Mouse (Mus musculus): ENCODE results near the gene Cpeb4. TPM values are rescaled to one million over a fixed set of nuclear protein-coding genes. Genes with fewer than 3 reads are reported as not detected.

The Cpeb4 gene
- polyA plus RNA-seq, 1 experiment from 2014 or later, result 4.2 TPM

DNA sequence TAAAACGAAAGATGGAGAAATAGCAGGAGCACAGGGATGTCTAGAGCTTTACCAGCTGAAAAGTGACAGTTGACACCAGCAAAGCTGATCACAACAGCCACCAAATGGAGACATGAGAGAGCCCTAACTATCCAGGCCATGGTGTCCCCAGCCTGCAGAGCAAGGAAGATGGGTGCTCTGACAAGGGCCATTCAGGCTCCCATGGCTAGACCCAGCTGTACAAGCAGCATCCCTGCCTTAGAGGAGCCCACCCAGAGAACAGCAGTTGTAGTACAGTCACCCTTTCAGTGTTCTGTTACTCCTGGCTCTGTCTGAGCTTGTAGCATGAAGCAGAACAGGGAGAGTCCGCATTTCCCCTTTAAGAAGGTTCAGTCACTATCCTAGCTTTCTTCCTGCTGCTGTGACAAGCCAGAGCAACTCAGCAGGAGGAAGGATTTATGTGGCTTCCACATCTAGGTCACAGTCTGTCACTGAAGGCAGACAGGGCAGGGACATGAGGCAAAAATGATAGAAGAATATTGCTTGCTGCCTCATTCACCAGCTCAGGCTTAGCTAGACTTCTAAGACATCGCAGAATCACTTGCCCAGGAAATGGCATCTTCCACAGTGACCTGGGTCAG, 21.7 kb upstream of the Cpeb4 start:
- H3K27ac ChIP-seq, result no peak overlapping the region
- no peaks in the 10 kb centered on the region for H3K36me3 ChIP-seq
- ATAC-seq, result no peak
- H3K9ac ChIP-seq, result no peak overlapping the region
- no peaks in the 10 kb centered on the region for H3K27me3 ChIP-seq (replicated peaks)
- H3K9me3 ChIP-seq, result no peaks in the 10 kb centered on the region
- H3K4me3 ChIP-seq (replicated peaks), result no peak overlapping the region
- H3K4me1 ChIP-seq (replicated peaks), result no peaks in the 10 kb centered on the region
- no peak overlapping the region for H3K4me2 ChIP-seq (replicated peaks)
- WGBS, result 72% methylated on average over 3 of the region's 3 CpGs

GRCm38 (mm10) chr11:31850995-31851394, 21.0 kb upstream of the Cpeb4 start:
- Histone ChIP-seq H3K9me3 (no peaks in the 10 kb centered on the region), H3K4me1 (replicated peaks) (no peaks in the 10 kb centered on the region), H3K4me2 (replicated peaks) (no peak overlapping the region), H3K36me3 (no peaks in the 10 kb centered on the region), H3K27ac (no peak overlapping the region), H3K9ac (no peak overlapping the region), H3K4me3 (replicated peaks) (no peak overlapping the region), H3K27me3 (replicated peaks) (no peaks in the 10 kb centered on the region)
- WGBS, result 83% methylated on average over 5 of the region's 5 CpGs
- no peak for ATAC-seq

GRCm38 (mm10) chr11:31851702-31852560, 20.1 kb upstream of the Cpeb4 start:
- H3K4me2 ChIP-seq (replicated peaks), result no peak overlapping the region
- ATAC-seq, result no peak
- no peak overlapping the region for H3K4me3 ChIP-seq (replicated peaks)
- 80% methylated on average over 4 of the region's 4 CpGs for WGBS
- no peaks in the 10 kb centered on the region for H3K27me3 ChIP-seq (replicated peaks)
- no peaks in the 10 kb centered on the region for H3K36me3 ChIP-seq
- H3K9me3 ChIP-seq, result no peaks in the 10 kb centered on the region
- no peak overlapping the region for H3K27ac ChIP-seq
- no peak overlapping the region for H3K9ac ChIP-seq
- no peaks in the 10 kb centered on the region for H3K4me1 ChIP-seq (replicated peaks)

GRCm38 (mm10) chr11:31854955-31855354, 17.1 kb upstream of the Cpeb4 start:
- Histone ChIP-seq H3K4me3 (replicated peaks) (no peak overlapping the region), H3K9me3 (no peaks in the 10 kb centered on the region), H3K27ac (no peak overlapping the region), H3K4me1 (replicated peaks) (no peaks in the 10 kb centered on the region), H3K9ac (no peak overlapping the region), H3K27me3 (replicated peaks) (no peaks in the 10 kb centered on the region), H3K4me2 (replicated peaks) (no peak overlapping the region), H3K36me3 (no peaks in the 10 kb centered on the region)
- whole genome bisulfite sequencing, result 68% methylated on average over 5 of the region's 5 CpGs
- no peak for ATAC-seq

DNA sequence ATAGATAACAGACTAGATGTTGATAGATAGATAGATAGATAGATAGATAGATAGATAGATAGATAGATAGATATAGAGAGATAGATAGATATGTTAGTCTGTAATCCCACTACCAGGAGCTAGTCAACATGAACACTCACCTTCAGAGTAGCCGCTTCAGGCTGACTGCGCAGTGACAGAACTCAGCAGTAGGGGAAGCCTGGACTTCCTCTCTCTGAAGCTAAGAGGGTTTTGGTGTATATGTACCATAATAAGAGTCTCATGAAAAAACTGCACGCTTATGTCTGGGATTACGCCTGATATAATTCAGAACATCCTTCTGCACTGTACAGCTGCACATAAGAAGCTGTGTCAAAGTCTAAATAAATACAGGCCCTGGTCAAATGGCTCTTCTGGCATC, 14.5 kb upstream of the Cpeb4 start:
- WGBS, result 89% methylated on average over 4 of the region's 4 CpGs
- Histone ChIP-seq H3K4me1 (replicated peaks) (no peaks in the 10 kb centered on the region), H3K36me3 (no peaks in the 10 kb centered on the region), H3K9me3 (no peaks in the 10 kb centered on the region), H3K27me3 (replicated peaks) (no peaks in the 10 kb centered on the region), H3K9ac (no peak overlapping the region), H3K4me2 (replicated peaks) (no peak overlapping the region), H3K4me3 (replicated peaks) (no peak overlapping the region), H3K27ac (no peak overlapping the region)
- ATAC-seq, result no peak

DNA sequence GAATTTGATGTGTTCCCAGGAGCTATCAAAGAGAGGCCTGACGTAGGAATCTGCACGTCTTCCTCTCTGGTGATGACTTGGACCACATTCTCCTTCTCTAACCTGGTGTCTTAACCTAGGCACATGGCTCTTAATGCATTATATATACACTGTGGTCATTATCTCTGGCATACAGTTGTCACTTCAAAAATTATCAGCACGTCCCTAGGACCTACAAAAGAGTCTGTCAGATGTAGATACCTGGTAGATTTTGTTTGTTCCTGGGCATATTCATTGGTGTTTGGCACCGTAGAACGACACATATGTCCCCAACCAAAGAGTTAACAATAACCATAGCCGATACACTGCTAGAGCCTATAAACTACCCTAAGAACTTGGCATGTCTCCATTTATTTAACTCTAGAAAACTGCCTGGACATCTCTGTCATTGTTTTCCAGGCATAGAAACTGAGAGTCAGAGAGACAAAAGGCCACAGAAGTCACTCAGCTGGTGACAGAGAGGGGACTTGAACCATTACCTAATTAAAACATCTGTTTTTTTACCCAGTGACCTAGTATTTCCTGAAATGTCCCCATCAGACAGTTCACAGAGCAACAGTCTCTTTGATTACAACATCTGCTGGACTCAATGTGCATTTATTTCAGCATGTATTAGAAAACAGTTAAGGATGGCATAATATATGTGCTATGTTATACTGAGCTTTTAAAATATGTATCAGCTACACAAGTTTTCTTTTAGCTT, 10.7 kb upstream of the Cpeb4 start:
- WGBS, result 83% methylated on average over 6 of the region's 6 CpGs
- Histone ChIP-seq H3K9ac (no peak overlapping the region), H3K4me3 (replicated peaks) (no peak overlapping the region), H3K9me3 (no peaks in the 10 kb centered on the region), H3K4me1 (replicated peaks) (no peaks in the 10 kb centered on the region), H3K27ac (no peak overlapping the region), H3K36me3 (no peaks in the 10 kb centered on the region), H3K27me3 (replicated peaks) (no peaks in the 10 kb centered on the region), H3K4me2 (replicated peaks) (no peak overlapping the region)
- ATAC-seq, result peak; percentile 47; the same call in 1 of the 2 replicates

GRCm38 (mm10) chr11:31867976-31868375, 4.0 kb upstream of the Cpeb4 start:
- 76% methylated on average over 4 of the region's 4 CpGs for WGBS
- no peak overlapping the region for H3K4me3 ChIP-seq (replicated peaks)
- no peaks in the 10 kb centered on the region for H3K36me3 ChIP-seq
- H3K4me2 ChIP-seq (replicated peaks), result no peak overlapping the region
- no peak overlapping the region for H3K27ac ChIP-seq
- peaks cover 5% of the 10 kb centered on the region for H3K4me1 ChIP-seq (replicated peaks)
- H3K9me3 ChIP-seq, result no peaks in the 10 kb centered on the region
- ATAC-seq, result no peak
- no peaks in the 10 kb centered on the region for H3K27me3 ChIP-seq (replicated peaks)
- no peak overlapping the region for H3K9ac ChIP-seq

GRCm38 (mm10) chr11:31870285-31871010, 1.6 kb upstream of the Cpeb4 start:
- Histone ChIP-seq H3K4me1 (replicated peaks) (peaks cover 6% of the 10 kb centered on the region), H3K9me3 (no peaks in the 10 kb centered on the region), H3K9ac (peak overlapping the region; percentile 76), H3K27me3 (replicated peaks) (no peaks in the 10 kb centered on the region), H3K4me3 (replicated peaks) (peak overlapping the region; percentile 73), H3K36me3 (no peaks in the 10 kb centered on the region), H3K27ac (peak overlapping the region; percentile 66), H3K4me2 (replicated peaks) (peak overlapping the region; percentile 90)
- WGBS, result under 1% methylated on average over 53 of the region's 53 CpGs
- ATAC-seq, result peak; percentile 100

DNA sequence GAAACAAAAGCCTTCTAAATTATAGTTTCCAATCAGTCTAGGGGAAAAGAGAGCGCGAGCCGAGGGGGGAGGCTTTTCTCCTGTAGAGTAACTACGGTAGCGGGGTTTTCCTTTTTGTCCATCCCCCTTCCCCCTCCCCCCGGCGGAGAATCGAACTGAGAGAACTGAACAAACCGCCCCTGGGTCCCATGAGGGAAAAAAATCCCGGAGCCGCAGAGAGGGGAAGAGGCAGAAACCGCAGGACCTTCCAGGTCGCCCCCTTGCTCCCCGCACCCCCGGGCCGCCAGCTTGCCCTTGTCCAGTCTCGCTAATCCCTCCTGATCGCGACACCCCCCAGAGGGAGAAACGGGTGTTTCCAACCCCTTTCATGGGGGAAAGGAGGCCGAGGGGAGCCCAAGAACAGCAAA, 873 bp upstream of the Cpeb4 start:
- Histone ChIP-seq H3K9me3 (no peaks in the 10 kb centered on the region), H3K27me3 (replicated peaks) (no peaks in the 10 kb centered on the region), H3K9ac (peak overlapping the region; percentile 76), H3K27ac (0 out of 2 replicates have a peak overlapping the region, but pooled peaks have one; percentile 42), H3K4me1 (replicated peaks) (peaks cover 6% of the 10 kb centered on the region), H3K4me3 (replicated peaks) (peak overlapping the region; percentile 73), H3K4me2 (replicated peaks) (peak overlapping the region; percentile 90), H3K36me3 (no peaks in the 10 kb centered on the region)
- ATAC-seq, result peak; percentile 13
- WGBS, result under 1% methylated on average over 17 of the region's 21 CpGs

DNA sequence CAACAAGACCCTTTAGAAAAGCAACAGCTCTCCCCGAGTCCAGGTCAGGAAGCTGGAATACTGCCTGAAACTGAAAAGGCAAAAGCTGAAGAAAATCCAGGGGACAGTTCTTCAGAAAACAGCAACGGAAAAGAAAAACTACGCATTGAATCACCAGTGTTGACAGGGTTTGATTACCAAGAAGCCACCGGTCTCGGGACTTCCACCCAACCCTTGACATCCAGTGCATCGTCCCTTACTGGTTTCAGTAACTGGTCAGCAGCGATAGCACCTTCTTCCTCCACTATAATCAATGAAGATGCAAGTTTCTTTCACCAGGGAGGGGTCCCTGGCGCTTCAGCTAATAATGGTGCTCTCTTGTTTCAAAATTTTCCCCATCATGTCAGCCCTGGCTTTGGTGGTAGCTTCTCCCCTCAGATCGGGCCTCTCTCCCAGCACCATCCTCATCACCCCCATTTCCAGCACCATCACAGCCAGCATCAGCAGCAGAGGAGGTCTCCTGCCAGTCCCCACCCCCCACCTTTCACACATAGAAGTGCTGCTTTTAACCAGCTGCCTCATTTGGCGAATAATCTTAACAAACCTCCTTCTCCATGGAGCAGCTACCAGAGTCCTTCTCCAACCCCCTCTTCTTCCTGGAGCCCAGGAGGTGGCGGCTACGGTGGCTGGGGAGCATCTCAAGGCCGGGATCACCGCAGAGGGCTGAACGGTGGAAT, 693 bp downstream of the Cpeb4 start:
- H3K9me3 ChIP-seq, result no peaks in the 10 kb centered on the region
- H3K4me3 ChIP-seq (replicated peaks), result peak overlapping the region; percentile 24
- no peaks in the 10 kb centered on the region for H3K27me3 ChIP-seq (replicated peaks)
- H3K36me3 ChIP-seq, result no peaks in the 10 kb centered on the region
- H3K27ac ChIP-seq, result no peak overlapping the region
- ATAC-seq, result no peak
- 0 out of 2 replicates have a peak overlapping the region, but pooled peaks have one; percentile 23 for H3K9ac ChIP-seq
- WGBS, result 58% methylated on average over 15 of the region's 15 CpGs
- H3K4me1 ChIP-seq (replicated peaks), result peaks cover 6% of the 10 kb centered on the region
- peak overlapping the region; percentile 63 for H3K4me2 ChIP-seq (replicated peaks)

GRCm38 (mm10) chr11:31874071-31874470, 2.1 kb downstream of the Cpeb4 start:
- Histone ChIP-seq H3K36me3 (no peaks in the 10 kb centered on the region), H3K9me3 (no peaks in the 10 kb centered on the region), H3K27me3 (replicated peaks) (no peaks in the 10 kb centered on the region), H3K27ac (no peak overlapping the region), H3K4me3 (replicated peaks) (no peak overlapping the region), H3K4me2 (replicated peaks) (peak overlapping the region; percentile 28; the same call in 1 of the 2 replicates), H3K4me1 (replicated peaks) (peaks cover 6% of the 10 kb centered on the region), H3K9ac (no peak overlapping the region)
- ATAC-seq, result no peak
- WGBS, result 66% methylated on average over 2 of the region's 2 CpGs

Data from intestine, embryonic 15.5 days (tissue).